Mouse (Mus musculus) cerebellum, postnatal 10 days (tissue): ENCODE measurements around the gene Mettl27.
"Not testable (repeated sequence)": the region's sequence is repeated elsewhere in the genome, so short reads cannot be mapped to it uniquely, and the experiment has no call there.

Experiments
- DNase-seq, 2 experiments: peaks; one replicate each; pipeline ENCODE4 v3.0.0; 2021; ENCODE audit warnings: mixed read lengths in 2 of 2

Gene Mettl27

GRCm38 (mm10) chr5:134921106-134921505, 11.1 kb upstream of the Mettl27 start:
- DNase-seq, result peak in 1 of 2 experiments; percentile 37

GRCm38 (mm10) chr5:134923141-134923540, 9.0 kb upstream of the Mettl27 start:
- DNase-seq, result no peak

- no peak for DNase-seq
Measured at GRCm38 (mm10) chr5:134926726-134927125, 5.4 kb upstream of the Mettl27 start.

GRCm38 (mm10) chr5:134929988-134930387, 2.2 kb upstream of the Mettl27 start:
- DNase-seq, result no peak

- DNase-seq, result peak; percentile 65 to 78
Measured at GRCm38 (mm10) chr5:134932903-134933276, 722 bp downstream of the Mettl27 start.

GRCm38 (mm10) chr5:134933281-134933680, 1.1 kb downstream of the Mettl27 start:
- DNase-seq, result no peak

- DNase-seq, result not testable (repeated sequence)
Measured at GRCm38 (mm10) chr5:134933686-134934085, 1.5 kb downstream of the Mettl27 start.

GRCm38 (mm10) chr5:134934666-134935065, 2.5 kb downstream of the Mettl27 start:
- no peak for DNase-seq

- DNase-seq, result no peak
Measured at GRCm38 (mm10) chr5:134936051-134936450, 3.9 kb downstream of the Mettl27 start.

GRCm38 (mm10) chr5:134936626-134937185, 4.5 kb downstream of the Mettl27 start:
- DNase-seq, result peak; percentile 43 to 52

- no peak for DNase-seq
Measured at GRCm38 (mm10) chr5:134939069-134939468, 6.9 kb downstream of the Mettl27 start.

- DNase-seq, result not testable (repeated sequence)
Measured at GRCm38 (mm10) chr5:134939554-134939953, 7.4 kb downstream of the Mettl27 start.

GRCm38 (mm10) chr5:134941472-134942209, 9.5 kb downstream of the Mettl27 start:
- DNase-seq, result no peak

GRCm38 (mm10) chr5:134942740-134943139, 10.6 kb downstream of the Mettl27 start:
- DNase-seq, result no peak

GRCm38 (mm10) chr5:134944179-134944578, 12.0 kb downstream of the Mettl27 start:
- no peak for DNase-seq

GRCm38 (mm10) chr5:134945266-134945959, 13.2 kb downstream of the Mettl27 start:
- DNase-seq, result no peak

- no peak for DNase-seq
Measured at GRCm38 (mm10) chr5:134946063-134946856, 14.1 kb downstream of the Mettl27 start.

GRCm38 (mm10) chr5:134946857-134947255, 14.7 kb downstream of the Mettl27 start, which contains the start of gene Cldn4:
Gene Cldn4 (minus strand): TSS chr5:134946934.
- no peak for DNase-seq

- no peak for DNase-seq
Measured at GRCm38 (mm10) chr5:134947420-134948084, 15.4 kb downstream of the Mettl27 start.

GRCm38 (mm10) chr5:134948085-134948439, 15.9 kb downstream of the Mettl27 start:
- no peak for DNase-seq

GRCm38 (mm10) chr5:134951053-134951884, 19.1 kb downstream of the Mettl27 start:
- no peak for DNase-seq

- DNase-seq, result no peak
Measured at GRCm38 (mm10) chr5:134955491-134955890, 23.3 kb downstream of the Mettl27 start.
